Mouse (Mus musculus) heart, embryonic 16.5 days (tissue): Measurements from ENCODE around the gene Pik3c2g. TPM values are rescaled to one million over a fixed set of nuclear protein-coding genes. Genes with fewer than 3 reads are reported as not detected.

Source experiments
- ATAC-seq: fragments of 200-750 bp; cut with Nextera tagmentation; replicated peaks from 2 replicates; pipeline ENCODE4 v1.8.0; 2017; ENCODE audit warnings: moderate number of reproducible peaks; ENCODE audit not compliant: insufficient read depth, low FRiP score; ENCODE audit errors: extremely low read depth
- H3K27ac ChIP-seq: fragments of 300-500 bp; sonication (generic); 2 replicates; pipeline ENCODE4 v1.5.1; 2014; ENCODE audit warnings: mild to moderate bottlenecking, low read length, control low read depth, moderate library complexity
- H3K27me3 ChIP-seq: fragments of 300-500 bp; sonication (generic); 2 replicates; pipeline ENCODE4 v1.6.1; 2014; ENCODE audit warnings: low read length, mixed read lengths; ENCODE audit not compliant: control insufficient read depth, insufficient read depth
- H3K36me3 ChIP-seq: fragments of 300-500 bp; sonication (generic); 2 replicates; pipeline ENCODE4 v1.6.1; 2014; ENCODE audit not compliant: control insufficient read depth, insufficient read depth
- H3K4me1 ChIP-seq: fragments of 300-500 bp; sonication (generic); 2 replicates; pipeline ENCODE4 v1.6.1; 2014; ENCODE audit warnings: low read length, mixed read lengths; ENCODE audit not compliant: control insufficient read depth, insufficient read depth
- H3K4me2 ChIP-seq: fragments of 300-500 bp; sonication (generic); 2 replicates; pipeline ENCODE4 v1.6.1; 2014; ENCODE audit warnings: low read depth, mild to moderate bottlenecking, control low read depth, low read length
- H3K4me3 ChIP-seq: fragments of 300-500 bp; sonication (generic); 2 replicates; pipeline ENCODE4 v1.5.1; 2014; ENCODE audit warnings: mild to moderate bottlenecking, control low read depth, low read length
- H3K9ac ChIP-seq: fragments of 300-500 bp; sonication (generic); 2 replicates; pipeline ENCODE4 v1.6.1; 2014; ENCODE audit warnings: low read length, control low read depth
- H3K9me3 ChIP-seq: fragments of 300-500 bp; sonication (generic); replicated peaks from 2 replicates; pipeline ENCODE4 v1.6.1; 2016; ENCODE audit warnings: low read length; ENCODE audit not compliant: control insufficient read depth
- WGBS: fragments of 180-500 bp; shearing (Covaris S2); extraction: QIAGEN DNeasy Blood & Tissue Kit; methylation state at CpG from one replicate; pipeline ENCODE4 v1.1.7; 2014; 5-methylcytosine and 5-hydroxymethylcytosine counted together
- polyA plus RNA-seq: library from polyadenylated mRNA; unstranded; fragments of >200 nt; fragmentation: Nextera tagmentation; extraction: Ambion mirVana; gene quantifications from 2 replicates; pipeline ENCODE4 v1.2.1, GENCODE M21; 2015

Gene Pik3c2g
- polyA plus RNA-seq, 1 experiment from 2014 or later, result not detected

- ATAC-seq, result no peak
- no peaks in the 10 kb centered on the region for H3K9me3 ChIP-seq
- no peaks in the 10 kb centered on the region for H3K36me3 ChIP-seq
- no peaks in the 10 kb centered on the region for H3K27me3 ChIP-seq
- H3K9ac ChIP-seq, result no peak overlapping the region
- H3K4me3 ChIP-seq, result no peak overlapping the region
- WGBS, result 85% methylated on average over 1 of the region's 1 CpGs
- no peak overlapping the region for H3K27ac ChIP-seq
- no peak overlapping the region for H3K4me2 ChIP-seq
- H3K4me1 ChIP-seq, result no peaks in the 10 kb centered on the region
These were observed 289.7 kb downstream of the Pik3c2g start for GRCm38 (mm10) chr6:139876691-139877090.

GRCm38 (mm10) chr6:139877476-139878361 lies 290.7 kb downstream of the Pik3c2g start:
- Histone ChIP-seq H3K9me3 (no peaks in the 10 kb centered on the region), H3K27me3 (no peaks in the 10 kb centered on the region), H3K9ac (no peak overlapping the region), H3K4me3 (no peak overlapping the region), H3K4me2 (no peak overlapping the region), H3K36me3 (no peaks in the 10 kb centered on the region), H3K27ac (no peak overlapping the region), H3K4me1 (no peaks in the 10 kb centered on the region)
- no peak for ATAC-seq
- 59% methylated on average over 6 of the region's 6 CpGs for WGBS

GRCm38 (mm10) chr6:139878362-139878696 lies 291.3 kb downstream of the Pik3c2g start:
- no peaks in the 10 kb centered on the region for H3K36me3 ChIP-seq
- H3K9me3 ChIP-seq, result no peaks in the 10 kb centered on the region
- H3K4me1 ChIP-seq, result no peaks in the 10 kb centered on the region
- no peak overlapping the region for H3K4me2 ChIP-seq
- 35% methylated on average over 1 of the region's 1 CpGs for WGBS
- no peak overlapping the region for H3K9ac ChIP-seq
- peak; percentile 28; the same call in 1 of the 2 replicates for ATAC-seq
- no peak overlapping the region for H3K27ac ChIP-seq
- H3K27me3 ChIP-seq, result no peaks in the 10 kb centered on the region
- no peak overlapping the region for H3K4me3 ChIP-seq

- Histone ChIP-seq H3K9me3 (no peaks in the 10 kb centered on the region), H3K27ac (no peak overlapping the region), H3K36me3 (no peaks in the 10 kb centered on the region), H3K4me3 (no peak overlapping the region), H3K4me1 (no peaks in the 10 kb centered on the region), H3K27me3 (no peaks in the 10 kb centered on the region), H3K9ac (no peak overlapping the region), H3K4me2 (no peak overlapping the region)
- WGBS, result 78% methylated on average over 2 of the region's 2 CpGs
- no peak for ATAC-seq
These were observed 295.1 kb downstream of the Pik3c2g start for GRCm38 (mm10) chr6:139882076-139882475.

- no peaks in the 10 kb centered on the region for H3K36me3 ChIP-seq
- no peak for ATAC-seq
These were observed 300.2 kb downstream of the Pik3c2g start for GRCm38 (mm10) chr6:139887175-139887574.

GRCm38 (mm10) chr6:139895637-139896036 lies 308.6 kb downstream of the Pik3c2g start:
- Histone ChIP-seq H3K9ac (no peak overlapping the region), H3K9me3 (no peaks in the 10 kb centered on the region; the same call in 1 of the 2 replicates), H3K27me3 (no peaks in the 10 kb centered on the region), H3K4me3 (no peak overlapping the region), H3K36me3 (no peaks in the 10 kb centered on the region), H3K4me1 (no peaks in the 10 kb centered on the region), H3K27ac (no peak overlapping the region), H3K4me2 (no peak overlapping the region)
- no peak for ATAC-seq
- 45% methylated on average over 2 of the region's 2 CpGs for WGBS

More at GRCm38 (mm10) chr6:139887175-139887574, 300.2 kb downstream of the Pik3c2g start:
- H3K9ac ChIP-seq, result no peak overlapping the region
- no peak overlapping the region for H3K4me3 ChIP-seq
- no peaks in the 10 kb centered on the region for H3K9me3 ChIP-seq
- no peaks in the 10 kb centered on the region for H3K4me1 ChIP-seq
- H3K27me3 ChIP-seq, result no peaks in the 10 kb centered on the region
- H3K27ac ChIP-seq, result no peak overlapping the region
- H3K4me2 ChIP-seq, result no peak overlapping the region

- no peaks in the 10 kb centered on the region for H3K36me3 ChIP-seq
- H3K9ac ChIP-seq, result no peak overlapping the region
- H3K4me1 ChIP-seq, result no peaks in the 10 kb centered on the region
- ATAC-seq, result no peak
- H3K9me3 ChIP-seq, result no peaks in the 10 kb centered on the region
- H3K4me3 ChIP-seq, result no peak overlapping the region
- 84% methylated on average over 8 of the region's 8 CpGs for WGBS
- H3K27ac ChIP-seq, result no peak overlapping the region
- H3K4me2 ChIP-seq, result no peak overlapping the region
- H3K27me3 ChIP-seq, result no peaks in the 10 kb centered on the region
These were observed 312.7 kb downstream of the Pik3c2g start for GRCm38 (mm10) chr6:139899630-139900151.

GRCm38 (mm10) chr6:139901801-139902200 lies 314.8 kb downstream of the Pik3c2g start:
- Histone ChIP-seq H3K4me2 (no peak overlapping the region), H3K9me3 (no peaks in the 10 kb centered on the region), H3K4me1 (no peaks in the 10 kb centered on the region), H3K4me3 (no peak overlapping the region), H3K36me3 (no peaks in the 10 kb centered on the region), H3K9ac (no peak overlapping the region), H3K27ac (no peak overlapping the region), H3K27me3 (no peaks in the 10 kb centered on the region)
- ATAC-seq, result no peak
- WGBS, result 52% methylated on average over 4 of the region's 4 CpGs

GRCm38 (mm10) chr6:139907138-139907537 lies 320.1 kb downstream of the Pik3c2g start:
- Histone ChIP-seq H3K4me1 (no peaks in the 10 kb centered on the region), H3K27me3 (no peaks in the 10 kb centered on the region), H3K4me3 (no peak overlapping the region), H3K27ac (no peak overlapping the region), H3K9ac (no peak overlapping the region), H3K4me2 (no peak overlapping the region), H3K36me3 (no peaks in the 10 kb centered on the region), H3K9me3 (no peaks in the 10 kb centered on the region)
- 52% methylated on average over 4 of the region's 4 CpGs for WGBS
- ATAC-seq, result no peak
